Mouse (Mus musculus) olfactory bulb, adult 2 months (tissue): ENCODE data around the gene Ssc5d.

ENCODE experiments used
- CTCF ChIP-seq: fragments of 200-500 bp; IDR thresholded peaks from 2 replicates; pipeline ENCODE4 v1.5.1; 2012; ENCODE audit warnings: low read depth, mild to moderate bottlenecking, low read length, moderate library complexity; ENCODE audit not compliant: insufficient read depth
- POLR2A ChIP-seq: fragments of 200-500 bp; IDR thresholded peaks from 2 replicates; pipeline ENCODE4 v1.6.1; 2012; ENCODE audit warnings: mild to moderate bottlenecking, low read depth, low read length, moderate library complexity; ENCODE audit not compliant: insufficient read depth

- no peak for TF ChIP-seq CTCF
- TF ChIP-seq POLR2A: no peak
These were observed 13.3 kb upstream of the Ssc5d start for GRCm38 (mm10) chr7:4912248-4912647.
